Mouse (Mus musculus) liver, postnatal 0 days (tissue): ENCODE data around the gene Plg. TPM values are rescaled to one million over a fixed set of nuclear protein-coding genes. Genes with fewer than 3 reads are reported as not detected.

Experiments
- ATAC-seq: fragments of 200-750 bp; cut with Nextera tagmentation; 2 replicates; pipeline ENCODE4 v1.8.0; 2017; ENCODE audit warnings: mild to moderate bottlenecking, moderate library complexity
- DNase-seq: peaks from one replicate; pipeline ENCODE4 v3.0.0-alpha.2; 2016
- H3K27ac ChIP-seq: fragments of 300-500 bp; sonication (generic); 2 replicates; pipeline ENCODE4 v1.5.1; 2014; ENCODE audit warnings: antibody characterized with exemption, moderate library complexity, mild to moderate bottlenecking, low read depth
- H3K27me3 ChIP-seq: fragments of 300-500 bp; sonication (generic); 2 replicates; pipeline ENCODE4 v1.6.1; 2014; ENCODE audit warnings: low read length, control low read depth, mixed read lengths; ENCODE audit not compliant: insufficient read depth
- H3K36me3 ChIP-seq: fragments of 300-500 bp; sonication (generic); replicated peaks from 2 replicates; pipeline ENCODE4 v1.6.1; 2014; ENCODE audit warnings: mild to moderate bottlenecking, control low read depth, low read length, moderate library complexity, mixed read lengths; ENCODE audit not compliant: insufficient read depth
- H3K4me1 ChIP-seq: fragments of 300-500 bp; sonication (generic); 2 replicates; pipeline ENCODE4 v1.6.1; 2014; ENCODE audit warnings: antibody characterized with exemption, mild to moderate bottlenecking, control low read depth; ENCODE audit not compliant: insufficient read depth
- H3K4me2 ChIP-seq: fragments of 300-500 bp; sonication (generic); 2 replicates; pipeline ENCODE4 v1.6.1; 2014; ENCODE audit warnings: low read depth, mild to moderate bottlenecking, low read length, moderate library complexity, mixed read lengths
- H3K4me3 ChIP-seq: fragments of 300-500 bp; sonication (generic); 2 replicates; pipeline ENCODE4 v1.5.1; 2014; ENCODE audit warnings: low read depth, low read length
- H3K9ac ChIP-seq: fragments of 300-500 bp; sonication (generic); replicated peaks from 2 replicates; pipeline ENCODE4 v1.6.1; 2014; ENCODE audit warnings: mild to moderate bottlenecking, moderate library complexity
- H3K9me3 ChIP-seq: fragments of 300-500 bp; sonication (generic); 2 replicates; pipeline ENCODE4 v1.6.1; 2016; ENCODE audit warnings: mild to moderate bottlenecking, control low read depth, low read length, mixed read lengths
- CTCF ChIP-seq: sonication (generic); IDR thresholded peaks from 2 replicates; pipeline ENCODE4 v1.5.1; 2016; ENCODE audit warnings: antibody characterized with exemption, low read depth
- EP300 ChIP-seq: IDR thresholded peaks from 2 replicates; pipeline ENCODE4 v1.6.1; 2016; ENCODE audit warnings: antibody characterized with exemption, low read depth, mild to moderate bottlenecking
- WGBS: fragments of 180-500 bp; shearing (Covaris S2); extraction: QIAGEN DNeasy Blood & Tissue Kit; methylation state at CpG from one replicate; pipeline ENCODE4 v1.1.7; 2014; ENCODE audit not compliant: insufficient replicate concordance; 5-methylcytosine and 5-hydroxymethylcytosine counted together
- polyA plus RNA-seq: library from polyadenylated mRNA; unstranded; fragments of >200 nt; fragmentation: Nextera tagmentation; extraction: Ambion mirVana; gene quantifications from 2 replicates; pipeline ENCODE4 v1.2.1, GENCODE M21; 2015

Plg gene
- polyA plus RNA-seq, 1 experiment from 2014 or later: 1,170 TPM

DNA sequence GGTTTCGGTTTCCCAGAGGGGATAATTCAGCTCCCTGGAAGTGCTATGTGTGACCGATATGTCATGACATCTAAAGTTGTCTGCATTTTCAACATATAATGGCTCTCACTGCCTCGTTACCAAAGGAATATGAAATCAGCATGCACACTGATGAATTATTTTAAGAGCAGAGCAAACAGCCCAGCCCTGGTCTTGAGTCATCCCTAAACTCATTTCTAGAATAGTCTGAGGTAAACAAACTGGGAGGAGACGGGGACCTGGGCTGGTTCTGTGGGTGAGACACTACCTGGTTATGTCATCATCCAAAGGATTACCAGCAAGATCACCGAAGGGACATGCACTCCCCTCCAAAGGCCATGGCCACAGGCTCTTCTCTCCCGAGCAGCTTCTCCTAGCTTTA is 26.8 kb upstream of the Plg start:
- no peaks in the 10 kb centered on the region for H3K4me1 ChIP-seq
- no peaks in the 10 kb centered on the region for H3K36me3 ChIP-seq
- no peak overlapping the region for H3K9ac ChIP-seq
- no peaks in the 10 kb centered on the region for H3K9me3 ChIP-seq
- 0 out of 2 replicates have a peak, but pooled peaks cover 4% of the 10 kb centered on the region for H3K27me3 ChIP-seq
- ATAC-seq (no peak), DNase-seq (no peak)
- WGBS: 71% methylated on average over 6 of the region's 6 CpGs
- no peak overlapping the region for H3K4me3 ChIP-seq
- TF ChIP-seq EP300: no peak
- no peak for TF ChIP-seq CTCF
- no peak overlapping the region for H3K4me2 ChIP-seq
- H3K27ac ChIP-seq: no peak overlapping the region

- no peak for DNase-seq
- Histone ChIP-seq H3K9ac (no peak overlapping the region), H3K27ac (no peak overlapping the region), H3K4me1 (no peaks in the 10 kb centered on the region), H3K9me3 (no peaks in the 10 kb centered on the region), H3K27me3 (no peaks in the 10 kb centered on the region), H3K36me3 (no peaks in the 10 kb centered on the region), H3K4me3 (no peak overlapping the region), H3K4me2 (no peak overlapping the region)
- TF ChIP-seq EP300: no peak
- no peak for TF ChIP-seq CTCF
- no peak for ATAC-seq
- WGBS: 34% methylated on average over 1 of the region's 1 CpGs
Measured at GRCm38 (mm10) chr17:12352781-12353180, 25.6 kb upstream of the Plg start.

GRCm38 (mm10) chr17:12359876-12360275 is 18.5 kb upstream of the Plg start:
- H3K4me1 ChIP-seq: no peaks in the 10 kb centered on the region
- H3K27ac ChIP-seq: no peak overlapping the region
- DNase-seq (no peak), ATAC-seq (no peak)
- H3K27me3 ChIP-seq: no peaks in the 10 kb centered on the region
- no peak overlapping the region for H3K9ac ChIP-seq
- no peak overlapping the region for H3K4me3 ChIP-seq
- H3K4me2 ChIP-seq: no peak overlapping the region
- no peaks in the 10 kb centered on the region for H3K36me3 ChIP-seq
- WGBS: 77% methylated on average over 15 of the region's 15 CpGs
- TF ChIP-seq EP300 (no peak), CTCF (no peak)
- H3K9me3 ChIP-seq: no peaks in the 10 kb centered on the region

DNA sequence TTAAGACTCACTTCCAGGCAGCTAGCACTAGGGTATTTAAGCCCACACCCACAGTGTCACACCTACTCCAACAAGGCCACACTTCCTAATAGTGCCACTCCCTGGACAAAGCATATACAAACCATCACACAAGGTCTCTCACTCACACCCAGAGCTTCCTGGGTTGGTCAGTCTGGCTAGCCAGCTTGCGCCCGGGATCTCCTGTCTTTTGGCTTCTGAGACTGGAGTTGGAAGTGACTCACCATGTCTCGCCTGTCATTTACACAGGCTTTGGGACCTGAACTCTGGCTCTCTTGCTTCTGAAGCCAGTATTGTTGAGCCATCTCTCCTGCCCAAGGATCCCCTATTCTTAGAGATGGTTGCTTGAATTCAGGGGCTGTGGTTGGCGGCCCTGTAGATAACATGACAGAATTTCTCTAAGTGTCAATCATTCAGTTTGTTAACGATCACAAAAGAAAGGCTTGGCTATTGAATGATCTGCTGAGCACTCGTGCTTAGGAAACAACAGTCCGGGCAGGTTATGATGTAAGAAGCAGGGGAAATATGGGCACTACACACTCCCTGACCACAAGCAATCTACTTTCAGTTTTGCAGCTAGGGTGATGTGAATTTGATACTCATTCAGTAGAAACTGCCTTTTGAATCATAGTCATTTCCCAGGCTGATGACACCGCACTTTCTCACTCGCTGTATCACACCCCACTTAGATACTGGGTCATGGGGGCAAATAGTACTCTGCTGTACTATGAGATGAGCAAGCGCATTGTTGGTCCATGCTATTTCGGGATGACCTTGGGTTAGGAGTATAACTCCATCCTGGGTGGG is 14.6 kb upstream of the Plg start:
- no peak for ATAC-seq

DNA sequence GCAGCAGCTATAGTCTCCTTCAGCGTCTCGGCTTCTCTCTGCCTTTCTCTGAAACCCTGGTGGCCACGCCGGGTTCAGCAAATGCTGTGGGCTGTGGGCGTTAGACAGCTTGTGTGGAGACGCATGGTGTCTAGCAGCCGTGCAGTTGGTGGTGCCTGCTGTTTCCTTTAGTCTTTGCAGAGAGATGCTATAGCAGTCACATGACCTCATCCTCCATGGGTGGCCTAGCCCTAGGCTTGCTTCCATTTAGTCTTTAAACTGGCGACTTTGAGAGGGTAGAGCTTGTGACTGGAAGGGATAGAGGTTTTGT is 14.0 kb upstream of the Plg start:
- Histone ChIP-seq H3K9me3 (no peaks in the 10 kb centered on the region), H3K9ac (no peak overlapping the region), H3K4me3 (no peak overlapping the region), H3K27ac (no peak overlapping the region), H3K4me2 (no peak overlapping the region), H3K4me1 (no peaks in the 10 kb centered on the region), H3K36me3 (no peaks in the 10 kb centered on the region), H3K27me3 (no peaks in the 10 kb centered on the region)
- TF ChIP-seq EP300 (no peak), CTCF (no peak)
- no peak for ATAC-seq
- WGBS: 68% methylated on average over 8 of the region's 8 CpGs
- no peak for DNase-seq

More for the DNA sequence above, 14.6 kb upstream of the Plg start:
- Histone ChIP-seq H3K4me2 (no peak overlapping the region), H3K9me3 (no peaks in the 10 kb centered on the region), H3K36me3 (no peaks in the 10 kb centered on the region), H3K4me3 (no peak overlapping the region), H3K27me3 (no peaks in the 10 kb centered on the region), H3K27ac (no peak overlapping the region), H3K9ac (no peak overlapping the region), H3K4me1 (no peaks in the 10 kb centered on the region)
- WGBS: 72% methylated on average over 11 of the region's 11 CpGs
- no peak for TF ChIP-seq EP300
- no peak for TF ChIP-seq CTCF
- DNase-seq: no peak

DNA sequence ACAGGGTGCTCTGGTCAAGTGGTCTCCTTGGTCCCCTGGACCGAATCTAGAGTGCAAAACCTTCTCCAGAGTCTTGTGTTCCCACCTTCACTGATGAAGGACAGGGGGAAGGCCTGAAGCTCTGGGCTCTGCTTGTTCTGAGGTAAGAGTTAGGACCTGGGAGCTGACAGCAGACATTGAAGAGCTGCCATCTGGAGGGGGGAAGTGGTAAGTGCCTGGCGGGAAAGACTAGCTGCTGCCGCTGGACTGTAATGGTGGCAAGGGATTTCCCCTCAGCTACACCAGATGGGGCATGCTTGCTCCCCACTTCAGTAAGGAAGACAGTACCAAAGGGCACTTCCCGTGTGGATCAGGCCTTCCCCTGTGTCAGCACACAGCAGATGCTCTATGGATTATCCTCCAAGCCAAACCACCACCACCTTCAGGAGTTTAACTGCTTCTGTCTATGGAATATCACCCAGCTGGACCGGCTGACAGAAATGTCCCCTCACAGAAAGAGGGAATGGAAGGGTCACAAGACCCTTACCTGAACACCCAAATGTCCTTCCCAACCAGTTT is 11.0 kb upstream of the Plg start:
- H3K4me3 ChIP-seq: no peak overlapping the region
- H3K27ac ChIP-seq: no peak overlapping the region
- WGBS: 30% methylated on average over 5 of the region's 5 CpGs
- H3K9ac ChIP-seq: no peak overlapping the region
- ATAC-seq (peak; percentile 49), DNase-seq (peak; percentile 62)
- no peak overlapping the region for H3K4me2 ChIP-seq
- H3K36me3 ChIP-seq: no peaks in the 10 kb centered on the region
- H3K9me3 ChIP-seq: no peaks in the 10 kb centered on the region
- H3K4me1 ChIP-seq: peaks cover 4% of the 10 kb centered on the region
- H3K27me3 ChIP-seq: no peaks in the 10 kb centered on the region
- TF ChIP-seq EP300: no peak
- peak; percentile 79 for TF ChIP-seq CTCF
